Mouse (Mus musculus): ENCODE results near the gene Stk16. TPM values are rescaled to one million over a fixed set of nuclear protein-coding genes. Genes with fewer than 3 reads are reported as not detected.

Gene Stk16
- total and polyA plus RNA-seq, 3 experiments = 48.6 to 67.3 (median 60.6) TPM

GRCm38 (mm10) chr1:75243411-75243810 is 32.8 kb downstream of the Stk16 start:
- no peak for DNase-seq (ENCODE audit: extremely low read depth)
- H3K4me1 ChIP-seq (ENCODE audit: control insufficient read depth in 1 of 2, insufficient read depth in 2 of 2) = peaks cover 0 to 6% of the 10 kb centered on the region in 2 experiments; a peak in 1 of 4 replicates
- no peaks in the 10 kb centered on the region for H3K79me2 ChIP-seq (replicated peaks; ENCODE audit: control insufficient read depth, extremely low read depth, insufficient read depth, poor library complexity, severe bottlenecking)
- H3K4me3 ChIP-seq (replicated peaks in 1 of 3; ENCODE audit: low read depth in 2 of 3, low read length in 2 of 3, poor library complexity in 1 of 3) = no peak overlapping the region
- dilution Hi-C loops (cut with MboI; ENCODE audit: extremely low pct_ligation_motif_present, extremely low pct_unique_long_range_greater_than_20kb, low sequenced_read_pairs) (no loop called here), in situ Hi-C loops (cut with MboI; ENCODE audit: low pct_ligation_motif_present, low pct_unique_long_range_greater_than_20kb, low sequenced_read_pairs) (no loop called here)
- no peak overlapping the region for H3K9ac ChIP-seq (ENCODE audit: insufficient read depth, low read depth)
- no peaks in the 10 kb centered on the region for H3K27me3 ChIP-seq (replicated peaks)
- no peak for TF ChIP-seq ZKSCAN1 (IDR thresholded peaks at IDR 0.05; ENCODE audit: borderline replicate concordance, low read depth, low read length)
- no peak for TF ChIP-seq RAD21 (IDR thresholded peaks at IDR 0.05; ENCODE audit: low read depth, low read length)
- TF ChIP-seq JUN (IDR thresholded peaks at IDR 0.05; ENCODE audit: insufficient read depth, low read depth, low read length) = no peak
- no peak for TF ChIP-seq ZMIZ1 (IDR thresholded peaks at IDR 0.05; ENCODE audit: low read depth, low read length)
- TF ChIP-seq MAX (IDR thresholded peaks at IDR 0.05; ENCODE audit: low read length) = no peak
- no peak for TF ChIP-seq USF2 (conservative IDR thresholded peaks at IDR 0.05; ENCODE audit: low read depth, low read length)
- TF ChIP-seq UBTF (IDR thresholded peaks at IDR 0.05; ENCODE audit: low read depth, low read length) = no peak
- TF ChIP-seq KAT2A (IDR thresholded peaks at IDR 0.05; ENCODE audit: insufficient replicate concordance, low read length) = no peak
- TF ChIP-seq MEF2A (IDR thresholded peaks at IDR 0.05; ENCODE audit: borderline replicate concordance, low read depth, low read length) = no peak
- no peak for TF ChIP-seq RCOR1 (conservative IDR thresholded peaks at IDR 0.05; ENCODE audit: low read depth, low read length)
- no peak for TF ChIP-seq POLR2A (IDR thresholded peaks at IDR 0.05; ENCODE audit: low read depth, low read length)
- no peak for TF ChIP-seq GABPA (IDR thresholded peaks at IDR 0.05; ENCODE audit: insufficient replicate concordance, low read depth, low read length)
- no peak for TF ChIP-seq MYC (IDR thresholded peaks at IDR 0.05; ENCODE audit: low read depth, low read length)
- TF ChIP-seq CHD2 (IDR thresholded peaks at IDR 0.05; ENCODE audit: low read length) = no peak
- TF ChIP-seq JUND (conservative IDR thresholded peaks at IDR 0.05; ENCODE audit: low read depth, low read length) = no peak
- no peak for TF ChIP-seq MAFK (IDR thresholded peaks at IDR 0.05; ENCODE audit: insufficient replicate concordance, low read length)
- no peak for TF ChIP-seq EP300 (IDR thresholded peaks at IDR 0.05; ENCODE audit: low read length)
- H3K36me3 ChIP-seq (replicated peaks in 1 of 2; ENCODE audit: control insufficient read depth in 1 of 2, insufficient read depth in 1 of 2, low read length in 1 of 2) = peaks cover 37 to 84% of the 10 kb centered on the region in 2 experiments
- H3K9me3 ChIP-seq (replicated peaks; ENCODE audit: low read length) = no peaks in the 10 kb centered on the region
- H3K27ac ChIP-seq (ENCODE audit: insufficient read depth, low read depth) = no peak overlapping the region
- no peak overlapping the region for H3K4me2 ChIP-seq (ENCODE audit: insufficient read depth, low read depth, poor library complexity, severe bottlenecking)

GRCm38 (mm10) chr1:75244175-75244826 is 33.7 kb downstream of the Stk16 start:
- in situ Hi-C loops (cut with MboI; ENCODE audit: low pct_ligation_motif_present, low pct_unique_long_range_greater_than_20kb, low sequenced_read_pairs) (no loop called here), dilution Hi-C loops (cut with MboI; ENCODE audit: extremely low pct_ligation_motif_present, extremely low pct_unique_long_range_greater_than_20kb, low sequenced_read_pairs) (no loop called here)
- TF ChIP-seq USF2 (conservative IDR thresholded peaks at IDR 0.05; ENCODE audit: low read depth, low read length) (no peak), GABPA (IDR thresholded peaks at IDR 0.05; ENCODE audit: insufficient replicate concordance, low read depth, low read length) (no peak), RCOR1 (conservative IDR thresholded peaks at IDR 0.05; ENCODE audit: low read depth, low read length) (no peak), BHLHE40 (IDR thresholded peaks at IDR 0.05; ENCODE audit: low read depth, low read length) (no peak), SMC3 (IDR thresholded peaks at IDR 0.05; ENCODE audit: low read depth, low read length) (no peak), MAZ (IDR thresholded peaks at IDR 0.05; ENCODE audit: low read depth, low read length) (no peak), CHD1 (IDR thresholded peaks at IDR 0.05; ENCODE audit: low read depth, low read length) (no peak), MYC (IDR thresholded peaks at IDR 0.05; ENCODE audit: low read depth, low read length) (no peak)
- no peak for DNase-seq (ENCODE audit: extremely low read depth)
- Histone ChIP-seq H3K4me1 (ENCODE audit: control insufficient read depth in 1 of 2, insufficient read depth in 2 of 2) (peaks cover 0 to 8% of the 10 kb centered on the region in 2 experiments; a peak in 2 of 4 replicates), H3K36me3 (replicated peaks in 1 of 2; ENCODE audit: control insufficient read depth in 1 of 2, insufficient read depth in 1 of 2, low read length in 1 of 2) (peaks cover 36 to 75% of the 10 kb centered on the region in 2 experiments), H3K27me3 (replicated peaks) (no peaks in the 10 kb centered on the region), H3K79me2 (replicated peaks; ENCODE audit: control insufficient read depth, extremely low read depth, insufficient read depth, poor library complexity, severe bottlenecking) (no peaks in the 10 kb centered on the region), H3K9ac (ENCODE audit: insufficient read depth, low read depth) (no peak overlapping the region), H3K27ac (ENCODE audit: insufficient read depth, low read depth) (no peak overlapping the region), H3K4me3 (replicated peaks in 1 of 3; ENCODE audit: low read depth in 2 of 3, low read length in 2 of 3, poor library complexity in 1 of 3) (no peak overlapping the region), H3K4me2 (ENCODE audit: insufficient read depth, low read depth, poor library complexity, severe bottlenecking) (no peak overlapping the region), H3K9me3 (replicated peaks; ENCODE audit: low read length) (no peaks in the 10 kb centered on the region)
